Mouse (Mus musculus): ENCODE results near the gene Akap9.
"Not testable (repeated sequence)": the region's sequence is repeated elsewhere in the genome, so short reads cannot be mapped to it uniquely, and the experiment has no call there.

The Akap9 gene

DNA sequence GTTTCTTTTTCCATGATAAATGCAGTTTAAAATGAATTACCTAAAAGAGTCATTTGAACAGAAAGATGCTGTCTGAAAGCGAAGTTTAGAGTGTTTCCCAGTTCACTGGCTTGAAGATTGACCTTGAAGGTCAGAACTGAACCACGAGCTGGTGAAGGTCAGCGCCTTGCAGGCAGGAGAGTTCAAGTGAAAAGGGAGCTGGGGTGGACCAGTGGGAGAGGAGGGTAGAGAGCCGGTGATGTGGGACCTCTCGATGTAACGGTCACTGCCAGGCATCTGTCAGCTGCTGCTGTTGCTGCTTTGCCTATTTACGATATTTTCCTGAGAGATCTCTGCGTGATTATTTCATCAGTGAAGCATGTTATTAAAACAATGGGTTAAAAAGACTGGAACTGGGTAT, 111.5 kb downstream of the Akap9 start:
- DNase-seq (ENCODE audit: low read depth, low spot score): no peak

DNA sequence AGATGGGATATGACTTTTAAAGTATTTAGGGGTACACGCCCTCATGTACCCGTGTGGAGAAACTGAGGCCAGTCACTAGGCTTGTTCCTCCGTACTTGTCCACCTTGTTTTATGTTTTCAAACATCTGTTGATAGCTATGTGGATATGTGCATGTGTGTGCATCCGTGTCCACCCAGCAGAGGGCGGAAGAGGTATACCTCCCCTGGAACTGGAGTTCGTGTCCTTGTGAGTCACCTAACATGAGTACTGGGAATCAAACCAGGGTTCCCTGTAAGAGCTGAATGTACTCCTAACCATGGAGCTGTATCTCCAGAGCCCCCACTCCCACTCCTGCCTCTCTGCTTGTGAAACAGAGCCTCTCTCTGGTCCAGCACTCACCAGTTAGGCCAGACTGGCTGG, 112.5 kb downstream of the Akap9 start:
- no peak for DNase-seq (ENCODE audit: low read depth, low spot score)

DNA sequence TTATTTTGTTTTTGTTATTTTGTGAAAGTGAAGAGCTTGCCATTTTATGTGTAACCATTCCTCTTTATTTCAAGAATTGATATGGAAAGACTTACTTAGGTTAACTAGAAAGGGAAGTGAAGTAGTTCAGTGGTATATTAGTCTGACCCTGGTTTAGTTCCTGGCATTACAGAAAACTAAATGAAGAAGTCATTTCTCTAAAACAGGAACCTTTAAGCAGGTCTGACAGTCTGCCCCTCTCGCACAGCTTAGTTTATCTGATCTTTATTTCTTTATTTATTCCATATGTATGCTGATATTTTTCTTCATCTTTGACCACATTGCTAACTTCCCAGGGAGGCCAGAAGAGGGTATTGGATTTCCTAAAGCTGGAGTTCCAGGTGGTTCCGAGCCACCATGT, 113.1 kb downstream of the Akap9 start:
- DNase-seq (ENCODE audit: low read depth, low spot score): no peak

DNA sequence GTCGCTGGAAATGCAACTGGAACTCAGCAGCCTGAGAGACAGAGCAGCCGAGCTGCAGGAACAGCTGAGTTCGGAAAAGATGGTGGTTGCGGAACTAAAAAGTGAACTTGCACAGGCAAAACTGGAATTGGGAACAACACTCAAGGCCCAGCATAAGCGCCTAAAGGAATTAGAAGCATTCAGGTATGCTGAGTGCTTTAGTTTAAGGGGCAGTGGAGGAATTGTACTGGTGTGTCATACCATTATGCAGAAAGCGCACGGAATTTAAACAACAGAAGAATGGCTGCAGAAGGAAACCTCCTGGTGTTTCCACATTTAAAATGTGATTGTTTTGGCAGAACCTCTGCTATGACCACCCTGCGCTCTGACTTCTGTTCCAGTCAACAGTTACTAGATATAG, 132.5 kb downstream of the Akap9 start:
- DNase-seq (ENCODE audit: low read depth, low spot score): no peak

DNA sequence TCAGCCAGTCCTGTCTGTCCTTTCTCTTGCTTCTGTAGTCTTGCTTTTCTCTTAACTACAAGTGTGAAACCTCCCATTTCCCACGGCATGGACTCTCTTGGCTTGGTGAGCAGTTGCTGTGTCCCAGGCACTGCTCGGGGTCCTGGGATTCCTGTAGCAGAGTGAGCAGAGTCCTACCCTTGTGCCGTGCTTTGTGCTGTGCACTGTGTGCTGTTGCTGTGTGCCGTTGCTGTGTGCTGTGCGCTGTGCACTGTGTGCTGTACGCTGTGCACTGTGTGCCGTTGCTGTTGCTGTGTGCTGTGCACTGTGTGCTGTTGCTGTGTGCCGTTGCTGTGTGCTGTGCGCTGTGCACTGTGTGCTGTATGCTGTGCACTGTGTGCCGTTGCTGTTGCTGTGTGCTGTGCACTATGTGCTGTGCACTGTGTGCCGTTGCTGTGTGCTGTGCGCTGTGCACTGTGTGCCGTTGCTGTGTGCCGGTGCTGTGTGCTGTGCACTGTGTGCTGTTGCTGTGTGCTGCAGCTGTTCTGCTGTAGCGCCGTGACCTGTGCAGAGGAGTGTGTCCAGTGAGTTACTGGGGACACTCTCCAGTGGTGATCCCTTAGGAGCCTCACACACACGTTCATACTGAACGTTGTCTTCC, 138.7 kb downstream of the Akap9 start:
- DNase-seq (ENCODE audit: low read depth, low spot score): no peak

DNA sequence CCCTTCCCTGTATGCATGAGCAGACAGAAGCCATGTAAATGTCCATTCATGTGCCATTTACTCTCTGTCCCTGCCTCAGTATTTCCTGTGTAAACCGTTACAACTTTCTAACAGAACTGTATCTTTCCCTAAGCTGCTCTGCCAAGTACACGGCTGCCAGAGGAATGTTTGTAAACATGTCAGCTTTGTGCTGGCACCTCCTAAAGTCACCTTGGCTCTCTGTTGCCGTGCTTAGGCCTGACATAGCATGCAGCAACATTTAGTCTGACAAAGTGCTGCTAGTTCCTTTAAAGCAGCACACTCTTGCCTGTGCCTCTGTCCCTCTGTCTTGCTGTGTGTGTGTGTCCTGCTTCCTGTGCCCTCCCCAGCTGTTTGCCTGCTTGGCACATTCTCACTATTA, 139.3 kb downstream of the Akap9 start:
- DNase-seq (ENCODE audit: low read depth, low spot score): no peak

DNA sequence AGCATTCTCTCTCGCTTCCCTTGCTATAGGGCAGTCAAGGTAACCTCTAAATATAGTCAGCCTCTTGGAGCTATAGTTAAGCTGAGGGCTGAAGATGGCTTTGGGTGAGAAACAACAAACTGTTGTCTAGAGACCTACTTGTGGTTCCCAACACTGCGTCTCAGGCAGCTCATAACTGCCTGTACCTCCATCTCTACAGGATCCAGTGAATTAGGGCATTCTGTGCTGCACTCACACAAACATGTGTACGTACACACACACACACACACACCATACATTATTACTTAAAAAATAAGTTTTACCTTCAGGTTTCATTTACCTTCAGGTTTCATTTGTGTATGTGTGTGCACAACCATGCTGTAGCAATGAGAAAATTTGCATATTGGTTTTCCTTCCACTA, 151.2 kb downstream of the Akap9 start:
- DNase-seq (ENCODE audit: low read depth, low spot score): no peak

DNA sequence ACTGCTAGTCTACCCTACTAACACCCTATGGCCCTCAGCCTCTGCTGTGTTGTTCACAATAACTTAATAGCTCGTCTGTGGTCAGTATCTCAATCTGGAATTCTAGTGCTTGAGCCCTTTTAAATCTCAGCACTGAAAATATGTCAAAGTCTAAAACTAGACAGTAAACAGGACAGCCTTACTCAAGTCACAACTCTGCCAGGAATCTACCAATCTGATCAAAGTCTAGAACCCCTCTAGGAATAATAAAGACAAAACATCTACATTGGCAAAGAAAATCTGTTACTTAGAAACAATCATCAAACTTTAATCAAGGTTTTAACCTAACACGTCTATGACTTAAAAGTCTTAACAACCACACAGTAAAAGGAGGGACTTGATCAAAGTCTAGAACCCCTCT, 153.0 kb downstream of the Akap9 start:
- DNase-seq (ENCODE audit: low read depth, low spot score): no peak

DNA sequence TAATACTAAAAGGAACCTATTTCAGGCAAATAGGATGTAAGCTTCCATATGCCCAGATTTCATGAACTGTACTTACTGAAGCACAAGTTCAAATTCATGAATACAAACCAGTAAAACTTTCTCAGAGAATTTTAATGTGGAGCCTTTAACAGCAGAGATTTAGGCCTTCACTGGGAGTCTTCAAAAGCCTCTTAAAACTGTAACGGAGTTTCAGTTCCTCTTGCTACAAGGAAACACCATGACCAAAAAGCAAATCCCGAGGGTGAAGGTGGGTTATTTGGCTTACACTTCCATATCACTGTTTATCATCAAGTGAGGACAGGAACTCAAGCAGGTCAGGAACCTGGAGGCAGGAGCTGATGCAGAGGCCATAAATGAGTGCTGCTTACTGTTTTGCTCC, 153.7 kb downstream of the Akap9 start:
- no peak for DNase-seq (ENCODE audit: low read depth, low spot score)

DNA sequence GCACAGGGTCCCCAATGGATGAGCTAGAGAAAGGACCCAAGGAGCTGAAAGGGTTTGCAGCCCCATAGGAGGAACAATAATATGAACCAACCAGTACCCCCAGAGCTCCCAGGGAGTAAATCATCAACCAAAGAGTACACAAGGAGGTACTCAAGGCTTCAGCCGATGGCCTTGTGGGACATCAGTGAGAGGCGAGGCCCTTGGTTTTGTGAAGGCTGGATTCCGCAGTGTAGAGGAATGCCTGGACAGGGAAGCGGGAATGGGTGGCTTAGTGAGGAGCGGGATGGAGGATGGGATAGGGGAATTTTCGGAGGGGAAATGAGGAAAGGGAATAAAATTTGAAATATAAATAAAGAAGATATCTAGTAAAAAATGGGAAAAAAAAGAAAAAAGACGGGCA, 157.1 kb downstream of the Akap9 start:
- no peak for DNase-seq (ENCODE audit: low read depth, low spot score)

DNA sequence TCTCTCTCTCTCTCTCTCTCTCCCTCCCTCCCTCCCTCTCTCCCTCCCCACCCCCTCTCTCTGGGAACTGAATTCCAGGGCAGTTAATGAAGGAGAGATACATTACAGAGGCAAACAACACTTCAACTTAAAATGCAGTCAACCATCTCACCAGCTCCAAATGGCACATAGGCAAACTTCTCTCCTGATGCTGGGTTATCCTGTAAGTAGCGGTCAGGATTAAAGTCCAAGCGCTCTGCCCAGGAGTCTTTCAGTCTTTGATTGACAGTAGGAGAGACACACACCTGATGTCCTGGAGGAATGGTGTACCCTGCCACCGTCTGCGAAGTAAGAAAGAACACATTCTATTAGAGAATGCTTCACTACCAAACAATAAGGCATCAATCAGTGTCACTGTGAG, 158.5 kb downstream of the Akap9 start:
- DNase-seq (ENCODE audit: low read depth, low spot score): no peak

DNA sequence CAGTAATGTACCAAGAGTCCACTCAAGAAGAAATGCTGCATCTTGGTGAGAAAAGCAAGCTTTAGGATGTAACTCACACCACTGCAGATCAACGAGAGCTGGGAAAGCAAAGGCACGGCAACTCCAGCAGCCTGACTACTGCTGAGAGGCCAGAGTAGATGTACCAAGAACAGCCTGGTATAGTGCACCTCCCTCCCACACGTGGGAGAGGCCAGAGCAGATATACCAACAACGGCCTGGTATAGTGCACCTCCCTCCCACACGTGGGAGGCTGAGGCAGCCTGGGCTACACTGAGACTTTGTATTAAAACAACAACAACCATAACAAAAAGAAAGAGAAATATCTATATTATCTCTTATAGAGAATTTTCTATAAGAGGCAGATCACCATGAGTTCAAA, 160.3 kb downstream of the Akap9 start:
- DNase-seq (ENCODE audit: low read depth, low spot score): no peak

DNA sequence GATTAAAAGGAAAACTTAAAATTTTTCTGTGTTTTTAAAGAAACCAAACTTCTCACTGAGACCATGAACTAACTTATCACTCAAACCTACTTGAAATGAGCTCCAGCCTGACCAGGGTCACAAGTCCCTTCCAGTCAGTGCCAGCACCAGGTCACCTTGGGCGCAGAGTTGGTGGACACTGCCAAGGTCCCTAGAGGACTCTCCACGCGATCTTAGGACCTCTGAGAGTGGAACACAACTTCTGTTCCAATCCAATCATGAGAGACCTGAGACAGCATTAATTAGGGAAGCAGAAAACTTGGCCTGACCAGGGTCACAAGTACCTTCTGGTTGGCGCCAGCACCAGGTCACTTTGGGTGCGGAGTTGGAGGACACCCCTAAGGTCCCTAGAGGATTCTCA, 166.6 kb downstream of the Akap9 start:
- no peak for DNase-seq (ENCODE audit: low read depth, low spot score)

DNA sequence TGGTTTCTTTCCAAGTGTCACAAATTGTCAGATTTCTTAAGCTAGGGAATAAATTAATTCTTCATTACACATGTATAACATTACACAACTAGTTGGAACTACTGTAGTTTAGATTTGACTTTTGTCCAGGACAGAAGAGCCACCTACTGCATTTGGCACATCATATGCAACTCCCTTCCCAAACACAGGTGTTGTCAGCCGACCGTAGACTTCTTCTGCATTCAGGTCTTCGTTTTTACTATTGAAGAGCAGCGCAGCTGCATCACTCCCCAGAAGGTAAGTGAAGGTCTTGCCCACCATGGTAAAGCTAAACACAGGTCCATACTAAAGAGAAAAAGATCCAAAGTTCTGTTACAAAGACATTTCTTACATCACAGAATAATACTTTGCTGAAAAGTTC, 173.2 kb downstream of the Akap9 start:
- no peak for DNase-seq (ENCODE audit: low read depth, low spot score)

DNA sequence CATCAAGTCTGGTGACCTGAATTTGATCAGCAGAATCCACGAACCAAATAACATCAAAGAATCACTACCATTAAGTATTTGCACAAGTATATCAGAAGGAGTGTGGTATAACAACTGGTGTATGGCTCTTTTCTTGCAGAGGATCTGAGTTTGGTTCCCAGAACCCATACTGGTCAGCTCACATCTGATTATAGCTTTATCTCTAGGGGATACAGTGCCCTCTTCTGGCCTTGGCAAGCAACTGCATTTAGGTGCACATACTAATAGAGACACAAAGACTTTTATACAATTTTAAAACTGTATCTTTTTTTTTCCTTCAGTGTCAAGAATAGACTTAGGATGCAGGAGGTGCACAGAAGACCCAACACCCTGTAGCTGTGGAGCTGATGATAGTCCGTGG, 173.9 kb downstream of the Akap9 start:
- no peak for DNase-seq (ENCODE audit: low read depth, low spot score)

DNA sequence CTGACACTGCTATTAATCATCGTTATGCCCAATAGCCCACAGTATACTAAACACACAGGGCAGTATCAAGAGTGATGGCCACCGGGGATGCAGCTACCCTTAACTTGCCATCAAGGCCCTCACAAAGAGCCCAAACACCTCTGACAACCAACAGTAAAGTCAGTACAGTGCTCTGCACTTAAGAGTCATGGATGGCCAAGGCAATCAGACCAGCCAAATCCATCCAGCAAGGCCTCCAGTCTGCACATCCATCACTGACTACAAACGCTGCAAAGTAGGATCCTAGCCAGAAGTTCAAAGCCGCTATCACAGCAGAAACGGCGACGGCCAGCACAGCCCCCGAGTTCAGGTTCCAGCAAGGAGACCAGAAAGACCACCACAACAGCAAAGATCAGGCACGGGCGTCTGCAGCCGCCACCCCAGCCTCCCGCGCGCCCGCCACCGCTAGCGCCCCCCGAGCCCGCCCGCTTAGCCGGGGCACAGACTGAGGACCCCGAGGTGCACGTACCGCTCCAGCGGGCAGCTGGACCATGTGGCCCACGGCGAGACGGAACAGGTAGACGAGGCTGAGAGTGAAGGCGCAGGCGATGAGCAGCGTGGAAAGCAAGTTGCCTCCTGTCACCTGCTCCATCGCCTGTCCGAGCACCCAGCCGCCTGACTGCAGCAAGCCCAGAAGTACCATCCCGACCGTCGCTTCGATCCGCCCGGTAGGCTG, 175.9 kb downstream of the Akap9 start:
- DNase-seq (ENCODE audit: low read depth, low spot score): no peak

DNA sequence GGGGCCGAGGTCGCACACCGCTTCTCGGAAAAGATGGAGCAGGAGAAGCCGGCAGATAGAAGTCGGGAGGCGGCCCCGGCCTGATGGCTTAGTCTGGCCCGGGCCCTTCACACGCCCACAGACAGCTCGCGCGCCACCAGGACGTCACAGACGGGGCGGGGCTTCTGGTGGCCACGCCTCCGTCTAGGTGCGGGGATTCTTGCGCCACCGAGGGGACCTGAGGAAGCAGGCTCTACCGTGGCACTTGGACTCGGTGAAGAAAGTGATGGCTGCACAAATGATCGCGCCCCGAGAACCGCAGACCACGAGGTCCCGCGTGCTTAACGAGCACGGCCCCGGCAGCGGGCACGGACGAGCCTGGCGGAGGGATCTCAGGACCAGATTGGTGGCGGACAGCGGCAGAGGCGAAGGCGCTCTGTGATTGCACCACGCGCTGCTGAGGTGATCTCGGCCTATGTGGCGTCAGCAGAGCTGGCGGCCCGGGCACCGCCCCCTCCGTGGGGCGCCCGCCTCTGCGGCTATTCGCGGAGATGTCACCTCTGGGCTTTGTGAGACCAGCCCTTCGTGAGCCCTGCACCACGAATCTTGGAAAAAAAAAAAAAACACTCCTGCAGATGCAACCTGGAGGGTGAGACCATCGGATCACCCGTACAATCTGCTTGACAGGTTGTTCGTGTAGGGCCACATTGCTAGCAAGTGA, 176.6 kb downstream of the Akap9 start, which contains the start of gene Cyp51:
Gene Cyp51, minus strand, starts transcription at position 406 of the 700 bp plus-strand sequence.
- DNase-seq (ENCODE audit: low read depth, low spot score): peak; percentile 80

DNA sequence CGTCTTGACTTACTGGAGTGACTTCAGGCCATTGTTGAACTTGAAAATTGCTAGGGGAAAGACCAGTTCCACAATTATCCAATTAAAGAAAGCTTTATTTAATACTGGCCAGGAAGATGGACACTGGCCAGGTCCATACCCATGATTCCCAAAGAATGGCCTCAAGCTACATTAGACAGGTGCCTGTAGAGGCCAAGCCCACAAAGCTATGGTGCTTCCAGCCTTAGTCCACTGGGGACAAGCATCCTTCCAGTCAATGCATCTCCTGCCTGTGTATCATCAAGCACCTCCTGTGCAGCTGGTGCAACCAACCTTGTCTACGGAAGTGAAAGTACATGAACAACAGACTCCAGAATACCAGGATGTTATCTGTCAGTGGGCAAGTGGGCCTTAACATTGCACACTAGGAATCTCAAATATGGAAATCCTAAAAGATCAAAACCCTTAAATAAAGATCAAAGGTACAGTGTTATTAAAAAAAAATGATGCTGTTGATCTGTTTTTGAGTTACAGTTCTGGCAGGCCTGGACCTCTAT, 177.9 kb downstream of the Akap9 start:
- DNase-seq (ENCODE audit: low read depth, low spot score): no peak

DNA sequence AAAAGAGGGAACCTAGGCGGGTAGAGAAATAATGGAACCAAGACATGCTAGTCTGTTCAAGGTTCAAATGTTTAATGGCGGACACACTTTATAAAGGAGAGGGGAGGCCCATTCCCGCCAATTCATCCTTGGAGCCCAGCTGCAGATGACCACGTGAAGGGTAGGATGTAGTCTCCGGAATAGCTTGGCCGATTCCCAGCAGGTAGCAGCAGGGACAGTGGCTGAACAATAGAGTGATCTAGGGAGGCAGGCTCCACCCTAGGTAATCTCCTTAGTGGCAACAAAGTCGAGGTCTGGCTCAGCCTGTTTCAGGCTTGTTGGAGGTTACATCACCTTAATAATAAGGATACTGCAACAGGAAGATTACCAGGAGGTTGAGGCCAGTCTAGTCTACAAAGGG, 179.2 kb downstream of the Akap9 start:
- not testable (repeated sequence) for DNase-seq (ENCODE audit: low read depth, low spot score)

DNA sequence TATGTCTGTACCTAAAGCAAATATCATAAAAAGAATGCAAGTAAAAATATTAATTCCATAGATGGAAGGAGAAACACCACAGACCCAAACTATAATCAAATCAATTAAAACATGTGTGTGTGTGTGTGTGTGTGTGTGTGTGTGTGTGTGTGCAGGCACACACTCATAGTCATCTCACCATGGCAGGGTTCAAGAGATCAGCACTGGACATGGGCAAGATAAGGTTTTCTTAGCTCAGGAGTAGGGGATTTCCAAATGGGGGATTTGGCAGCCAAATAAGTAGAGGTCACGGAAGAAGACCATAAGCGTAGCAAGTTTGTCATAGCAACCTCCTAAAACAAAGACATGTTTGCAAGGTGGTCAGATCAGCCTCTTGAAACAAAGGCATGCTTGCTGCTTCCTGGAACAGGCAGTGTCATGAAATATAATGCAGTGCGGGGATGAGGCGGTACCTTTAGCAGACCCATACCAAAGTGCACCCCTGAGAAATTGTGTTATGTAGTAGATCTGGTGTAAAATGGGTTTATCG, 184.8 kb downstream of the Akap9 start:
- no peak for DNase-seq (ENCODE audit: low read depth, low spot score)
